Mouse (Mus musculus) neural tube, embryonic 13.5 days (tissue): Measurements from ENCODE around the gene Kmt5a. TPM values are rescaled to one million over a fixed set of nuclear protein-coding genes. Genes with fewer than 3 reads are reported as not detected.
"Not testable (repeated sequence)": the region's sequence is repeated elsewhere in the genome, so short reads cannot be mapped to it uniquely, and the experiment has no call there.

Source experiments
- ATAC-seq: fragments of 200-750 bp; cut with Nextera tagmentation; 2 replicates; pipeline ENCODE4 v1.8.0; 2017; ENCODE audit warnings: low read depth, mild to moderate bottlenecking, moderate TSS enrichment, moderate library complexity
- H3K27ac ChIP-seq: fragments of 300-500 bp; sonication (generic); replicated peaks from 2 replicates; pipeline ENCODE4 v1.5.1; 2015; ENCODE audit warnings: moderate library complexity, mild to moderate bottlenecking, inconsistent platforms
- H3K27me3 ChIP-seq: fragments of 300-500 bp; sonication (generic); 2 replicates; pipeline ENCODE4 v1.6.1; 2015; ENCODE audit warnings: mild to moderate bottlenecking, inconsistent platforms
- H3K36me3 ChIP-seq: fragments of 300-500 bp; sonication (generic); 2 replicates; pipeline ENCODE4 v1.6.1; 2015; ENCODE audit warnings: mild to moderate bottlenecking, inconsistent platforms
- H3K4me1 ChIP-seq: fragments of 300-500 bp; sonication (generic); replicated peaks from 2 replicates; pipeline ENCODE4 v1.6.1; 2015; ENCODE audit warnings: inconsistent platforms
- H3K4me2 ChIP-seq: fragments of 300-500 bp; sonication (generic); 2 replicates; pipeline ENCODE4 v1.6.1; 2015; ENCODE audit warnings: inconsistent platforms, mild to moderate bottlenecking, moderate library complexity
- H3K4me3 ChIP-seq: fragments of 300-500 bp; sonication (generic); 2 replicates; pipeline ENCODE4 v1.5.1; 2015; ENCODE audit warnings: mild to moderate bottlenecking, inconsistent platforms
- H3K9ac ChIP-seq: fragments of 300-500 bp; sonication (generic); 2 replicates; pipeline ENCODE4 v1.6.1; 2015; ENCODE audit warnings: moderate library complexity, mild to moderate bottlenecking, inconsistent platforms
- H3K9me3 ChIP-seq: fragments of 300-500 bp; sonication (generic); 2 replicates; pipeline ENCODE4 v1.6.1; 2016; ENCODE audit warnings: inconsistent platforms
- WGBS: fragments of 180-500 bp; shearing (Covaris S2); methylation state at CpG from one replicate; pipeline ENCODE4 v1.1.7; 2015; 5-methylcytosine and 5-hydroxymethylcytosine counted together
- polyA plus RNA-seq: library from polyadenylated mRNA; unstranded; fragments of >200 nt; fragmentation: Nextera tagmentation; extraction: Ambion mirVana; gene quantifications from 2 replicates; pipeline ENCODE4 v1.2.1, GENCODE M21; 2015

Gene Kmt5a
- polyA plus RNA-seq, 1 experiment from 2014 or later = 37.8 TPM

- peaks cover 61% of the 10 kb centered on the region for H3K36me3 ChIP-seq
- WGBS = 88% methylated on average over 11 of the region's 11 CpGs
- H3K9ac ChIP-seq = no peak overlapping the region
- no peaks in the 10 kb centered on the region for H3K9me3 ChIP-seq
- no peak overlapping the region for H3K4me2 ChIP-seq
- no peak for ATAC-seq
- H3K27me3 ChIP-seq = no peaks in the 10 kb centered on the region
- H3K27ac ChIP-seq = no peak overlapping the region
- H3K4me1 ChIP-seq = peaks cover 7% of the 10 kb centered on the region; the same call in 1 of the 2 replicates
- H3K4me3 ChIP-seq = no peak overlapping the region
Measured at GRCm38 (mm10) chr5:124493455-124493854, 53.7 kb downstream of the Kmt5a start.

DNA sequence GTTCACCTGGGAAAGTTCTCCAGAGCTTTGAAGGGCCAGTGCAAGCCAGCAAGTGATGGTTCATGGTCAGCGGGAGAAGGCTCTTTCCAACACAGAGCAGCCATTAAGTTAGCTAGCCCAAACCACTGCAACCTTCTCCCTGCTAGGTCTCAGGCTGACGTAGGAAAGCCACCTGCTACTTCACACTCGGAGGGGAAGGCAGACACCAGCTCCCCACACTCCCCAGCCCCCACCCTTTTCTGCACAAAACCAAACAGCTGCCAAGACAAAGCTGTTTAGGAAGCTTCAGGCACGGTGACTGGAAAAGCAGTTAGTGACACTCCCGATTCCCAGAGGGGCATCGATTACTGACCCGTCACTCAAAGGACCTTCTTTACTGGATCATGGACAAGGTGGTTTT lies 55.8 kb downstream of the Kmt5a start:
- Histone ChIP-seq H3K36me3 (peaks cover 53% of the 10 kb centered on the region), H3K9me3 (no peaks in the 10 kb centered on the region), H3K4me3 (no peak overlapping the region), H3K27me3 (no peaks in the 10 kb centered on the region), H3K4me2 (no peak overlapping the region), H3K9ac (0 out of 2 replicates have a peak overlapping the region, but pooled peaks have one; percentile 17), H3K4me1 (peaks cover 11% of the 10 kb centered on the region; the same call in 1 of the 2 replicates), H3K27ac (no peak overlapping the region)
- ATAC-seq = no peak
- WGBS = 49% methylated on average over 7 of the region's 7 CpGs

DNA sequence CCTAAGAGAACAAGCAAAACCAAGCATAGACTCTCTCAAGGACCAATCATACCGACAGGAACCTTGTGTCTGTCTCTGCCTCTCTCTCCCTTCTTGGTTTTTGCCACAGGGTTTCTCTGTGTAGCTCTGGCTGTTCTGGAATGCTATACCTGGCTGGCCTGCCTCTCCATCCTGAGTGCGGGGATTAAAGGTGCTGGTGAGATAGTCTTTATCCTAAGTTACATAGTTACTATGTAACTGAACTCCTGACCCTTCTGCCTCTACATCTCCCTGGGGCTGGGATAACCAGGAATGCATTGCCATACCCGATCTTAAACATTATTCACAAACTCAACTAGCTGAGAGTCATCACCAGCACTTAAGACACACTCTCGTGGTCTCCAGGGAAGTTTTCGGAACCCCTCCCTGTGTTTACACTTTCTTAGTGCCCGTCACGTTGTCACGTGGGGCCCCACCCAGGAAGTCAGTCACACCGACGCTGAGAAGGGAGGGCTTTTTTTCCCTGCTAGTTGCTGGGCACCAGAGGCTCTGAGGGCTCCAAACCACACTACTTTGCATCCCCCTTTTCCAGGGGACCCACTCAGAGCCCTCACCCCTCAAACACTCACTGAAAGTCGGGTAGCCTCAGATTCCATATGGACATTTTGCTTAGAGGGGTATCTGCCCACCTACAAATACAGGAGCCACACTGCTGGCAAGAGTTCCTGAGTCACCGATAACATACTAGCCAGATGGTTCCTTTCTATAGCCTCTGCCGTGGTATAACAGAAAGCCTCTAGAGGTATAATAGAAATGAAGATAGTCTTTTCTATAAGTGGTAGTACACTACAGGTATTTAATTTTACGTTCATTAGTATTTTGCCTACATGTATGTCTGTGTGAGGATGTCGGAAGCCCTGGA lies 57.1 kb downstream of the Kmt5a start:
- Histone ChIP-seq H3K9me3 (no peaks in the 10 kb centered on the region), H3K4me2 (no peak overlapping the region), H3K36me3 (peaks cover 53% of the 10 kb centered on the region), H3K27ac (no peak overlapping the region), H3K4me1 (peaks cover 11% of the 10 kb centered on the region; the same call in 1 of the 2 replicates), H3K27me3 (no peaks in the 10 kb centered on the region), H3K4me3 (no peak overlapping the region), H3K9ac (0 out of 2 replicates have a peak overlapping the region, but pooled peaks have one; percentile 8)
- ATAC-seq = no peak
- 75% methylated on average over 15 of the region's 15 CpGs for WGBS

DNA sequence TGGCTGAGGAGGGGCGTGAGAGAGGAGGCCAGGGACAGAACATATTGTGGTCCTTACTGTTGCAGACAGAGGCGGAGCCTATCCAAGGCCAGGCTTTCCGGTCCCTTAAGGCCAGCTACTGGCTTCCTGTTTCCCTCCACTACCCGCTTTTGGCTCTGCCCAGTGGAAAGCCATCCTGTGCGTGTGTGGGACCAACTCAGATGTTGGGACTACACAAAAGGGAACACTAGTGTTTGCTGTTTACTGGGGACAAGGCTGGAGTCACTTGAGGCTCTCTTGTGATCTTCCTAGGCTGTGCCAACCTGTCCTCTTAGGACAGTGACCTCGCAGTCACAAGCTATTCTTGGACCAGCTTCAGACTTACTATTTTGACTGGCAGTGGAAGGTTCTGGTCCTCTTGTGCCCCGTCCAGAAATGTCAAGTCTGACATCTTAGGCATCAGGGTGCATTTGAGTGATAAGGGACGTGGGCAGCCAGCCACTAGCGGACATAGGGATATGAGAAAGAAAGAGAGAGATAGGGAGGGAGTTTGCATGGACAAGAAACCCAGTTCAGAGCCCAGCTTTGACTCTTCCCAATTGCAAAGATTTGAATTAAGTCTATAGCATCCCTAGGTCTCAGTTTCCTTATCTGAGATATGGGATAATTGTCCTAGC lies 58.6 kb downstream of the Kmt5a start:
- Histone ChIP-seq H3K27me3 (no peaks in the 10 kb centered on the region), H3K4me2 (no peak overlapping the region), H3K36me3 (peaks cover 50% of the 10 kb centered on the region), H3K4me3 (no peak overlapping the region), H3K9me3 (no peaks in the 10 kb centered on the region), H3K27ac (no peak overlapping the region; the same call in 1 of the 2 replicates), H3K9ac (no peak overlapping the region), H3K4me1 (peaks cover 11% of the 10 kb centered on the region; the same call in 1 of the 2 replicates)
- ATAC-seq = no peak
- 78% methylated on average over 9 of the region's 9 CpGs for WGBS

DNA sequence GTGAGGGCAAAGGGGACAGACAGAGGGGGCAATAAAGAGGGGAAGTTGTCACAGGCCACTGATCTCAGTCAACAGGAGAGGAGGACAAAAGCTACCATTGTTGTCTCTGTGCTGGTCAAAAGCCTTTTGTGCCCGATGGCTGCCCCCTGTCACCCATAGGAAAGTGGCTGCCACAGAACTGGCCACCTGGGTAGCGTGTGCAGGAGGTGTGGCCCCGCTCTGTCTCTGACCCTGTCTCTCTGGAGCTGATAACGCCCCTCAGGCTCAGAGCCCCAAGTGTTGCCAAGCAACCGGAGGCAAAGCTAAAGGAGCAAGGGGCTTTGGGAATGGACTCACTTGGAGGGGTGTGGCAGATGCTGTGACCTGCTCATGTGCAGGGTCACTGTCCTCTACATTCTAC lies 59.3 kb downstream of the Kmt5a start:
- ATAC-seq = no peak
- Histone ChIP-seq H3K4me2 (no peak overlapping the region), H3K36me3 (peaks cover 49% of the 10 kb centered on the region), H3K27ac (no peak overlapping the region), H3K4me1 (peaks cover 11% of the 10 kb centered on the region; the same call in 1 of the 2 replicates), H3K9ac (no peak overlapping the region), H3K4me3 (no peak overlapping the region), H3K9me3 (no peaks in the 10 kb centered on the region), H3K27me3 (no peaks in the 10 kb centered on the region)
- 21% methylated on average over 5 of the region's 5 CpGs for WGBS

GRCm38 (mm10) chr5:124500037-124500436 lies 60.3 kb downstream of the Kmt5a start:
- H3K4me2 ChIP-seq, H3K4me3 ChIP-seq, H3K9ac ChIP-seq, H3K27ac ChIP-seq, H3K27me3 ChIP-seq, ATAC-seq, H3K9me3 ChIP-seq: not testable (repeated sequence)
- Histone ChIP-seq H3K4me1 (peaks cover 11% of the 10 kb centered on the region; the same call in 1 of the 2 replicates), H3K36me3 (peaks cover 42% of the 10 kb centered on the region)
- 72% methylated on average over 4 of the region's 4 CpGs for WGBS

- H3K9me3 ChIP-seq = no peaks in the 10 kb centered on the region
- 93% methylated on average over 3 of the region's 3 CpGs for WGBS
- H3K4me3 ChIP-seq = no peak overlapping the region
- H3K36me3 ChIP-seq = peaks cover 42% of the 10 kb centered on the region
- no peak overlapping the region for H3K27ac ChIP-seq
- peaks cover 11% of the 10 kb centered on the region; the same call in 1 of the 2 replicates for H3K4me1 ChIP-seq
- H3K9ac ChIP-seq = no peak overlapping the region
- ATAC-seq = no peak
- no peak overlapping the region for H3K4me2 ChIP-seq
- H3K27me3 ChIP-seq = no peaks in the 10 kb centered on the region
Measured at GRCm38 (mm10) chr5:124500573-124500972, 60.8 kb downstream of the Kmt5a start.

GRCm38 (mm10) chr5:124501541-124501940 lies 61.8 kb downstream of the Kmt5a start:
- ATAC-seq = no peak
- H3K4me2 ChIP-seq = no peak overlapping the region
- H3K9me3 ChIP-seq = no peaks in the 10 kb centered on the region
- H3K27ac ChIP-seq = no peak overlapping the region
- 91% methylated on average over 10 of the region's 10 CpGs for WGBS
- H3K36me3 ChIP-seq = peaks cover 42% of the 10 kb centered on the region
- H3K27me3 ChIP-seq = no peaks in the 10 kb centered on the region
- H3K4me1 ChIP-seq = 0 out of 2 replicates have a peak, but pooled peaks cover 4% of the 10 kb centered on the region
- H3K4me3 ChIP-seq = no peak overlapping the region
- H3K9ac ChIP-seq = no peak overlapping the region

DNA sequence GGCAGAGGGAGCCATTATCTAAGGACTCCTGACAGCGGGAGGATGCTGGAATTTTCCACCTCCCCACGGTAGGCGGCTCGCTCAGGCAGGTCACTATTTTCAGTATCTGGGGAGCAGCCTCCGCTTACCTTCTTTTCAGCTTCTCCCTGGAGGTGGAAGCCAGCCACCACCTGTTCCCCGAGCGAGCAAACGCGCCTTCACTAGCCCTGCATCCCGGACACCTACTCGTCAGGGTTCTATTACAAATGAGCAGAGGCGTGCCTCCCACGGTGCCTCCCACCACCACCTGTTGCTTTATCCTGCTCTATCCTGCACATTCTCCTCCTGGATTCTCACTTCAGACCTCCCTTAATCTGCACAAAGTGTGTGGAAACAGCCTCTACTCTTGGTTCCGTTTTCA lies 64.0 kb downstream of the Kmt5a start:
- ATAC-seq = no peak
- Histone ChIP-seq H3K9ac (no peak overlapping the region), H3K36me3 (peaks cover 35% of the 10 kb centered on the region), H3K27ac (no peak overlapping the region), H3K4me1 (peaks cover 12% of the 10 kb centered on the region; the same call in 1 of the 2 replicates), H3K4me3 (no peak overlapping the region), H3K27me3 (no peaks in the 10 kb centered on the region), H3K9me3 (no peaks in the 10 kb centered on the region), H3K4me2 (no peak overlapping the region)
- 72% methylated on average over 14 of the region's 14 CpGs for WGBS

GRCm38 (mm10) chr5:124505235-124505634 lies 65.5 kb downstream of the Kmt5a start:
- Histone ChIP-seq H3K9me3 (no peaks in the 10 kb centered on the region), H3K27me3 (no peaks in the 10 kb centered on the region), H3K36me3 (peaks cover 35% of the 10 kb centered on the region), H3K4me1 (peaks cover 8% of the 10 kb centered on the region; the same call in 1 of the 2 replicates), H3K4me3 (no peak overlapping the region), H3K9ac (no peak overlapping the region), H3K27ac (no peak overlapping the region), H3K4me2 (no peak overlapping the region)
- no peak for ATAC-seq
- WGBS = 90% methylated on average over 4 of the region's 4 CpGs

GRCm38 (mm10) chr5:124506731-124507359 lies 67.1 kb downstream of the Kmt5a start:
- Histone ChIP-seq H3K36me3 (peaks cover 21% of the 10 kb centered on the region), H3K4me1 (peaks cover 8% of the 10 kb centered on the region; the same call in 1 of the 2 replicates), H3K27me3 (no peaks in the 10 kb centered on the region), H3K4me2 (no peak overlapping the region), H3K4me3 (no peak overlapping the region), H3K9me3 (no peaks in the 10 kb centered on the region), H3K9ac (no peak overlapping the region), H3K27ac (no peak overlapping the region)
- 81% methylated on average over 10 of the region's 10 CpGs for WGBS
- no peak for ATAC-seq

DNA sequence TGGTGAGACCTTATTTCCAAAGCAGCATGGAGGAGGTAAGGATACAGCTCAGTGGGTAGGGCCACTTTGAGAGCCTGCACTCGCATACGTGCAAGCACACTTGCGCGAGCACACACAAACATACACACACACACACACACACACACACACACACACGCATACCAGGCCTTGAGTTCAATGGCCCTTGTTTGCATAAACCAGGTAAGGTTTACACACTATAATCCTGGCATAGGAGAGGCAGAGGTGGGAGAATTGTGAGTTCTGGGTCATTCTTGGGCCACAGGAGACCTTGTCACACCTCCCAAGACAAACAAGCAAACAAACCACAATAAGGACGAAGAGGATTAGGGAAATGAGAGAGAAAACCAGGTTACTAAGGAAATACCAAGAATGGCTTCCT lies 69.5 kb downstream of the Kmt5a start:
- H3K4me2 ChIP-seq = no peak overlapping the region
- no peak for ATAC-seq
- no peak overlapping the region for H3K4me3 ChIP-seq
- peaks cover 8% of the 10 kb centered on the region; the same call in 1 of the 2 replicates for H3K4me1 ChIP-seq
- no peak overlapping the region for H3K9ac ChIP-seq
- peaks cover 27% of the 10 kb centered on the region for H3K36me3 ChIP-seq
- no peaks in the 10 kb centered on the region for H3K9me3 ChIP-seq
- no peak overlapping the region for H3K27ac ChIP-seq
- no peaks in the 10 kb centered on the region for H3K27me3 ChIP-seq
- 94% methylated on average over 6 of the region's 6 CpGs for WGBS
